Mouse (Mus musculus): ENCODE results near the gene Cdkl1.
A peak's percentile ranks its signal among the peaks of the same experiment; 100 is the strongest.

Gene Cdkl1

GRCm38 (mm10) chr12:69744138-69744537 lies 46.9 kb downstream of the Cdkl1 start:
- DNase-seq (ENCODE audit: low spot score) = no peak

GRCm38 (mm10) chr12:69741965-69742364 lies 49.1 kb downstream of the Cdkl1 start:
- no peak for DNase-seq (ENCODE audit: low spot score)

GRCm38 (mm10) chr12:69733923-69734322 lies 57.1 kb downstream of the Cdkl1 start:
- DNase-seq (ENCODE audit: low spot score) = no peak

- DNase-seq (ENCODE audit: low spot score) = no peak
Measured at GRCm38 (mm10) chr12:69733518-69733917, 57.5 kb downstream of the Cdkl1 start.

- no peak for DNase-seq (ENCODE audit: low spot score)
Measured at GRCm38 (mm10) chr12:69732221-69732620, 58.8 kb downstream of the Cdkl1 start.

- no peak for DNase-seq (ENCODE audit: low spot score)
Measured at GRCm38 (mm10) chr12:69730306-69730705, 60.8 kb downstream of the Cdkl1 start.

- no peak for DNase-seq (ENCODE audit: low spot score)
Measured at GRCm38 (mm10) chr12:69729246-69729645, 61.8 kb downstream of the Cdkl1 start.

- DNase-seq (ENCODE audit: low spot score) = peak; percentile 90
Measured at GRCm38 (mm10) chr12:69724711-69725460, 66.2 kb downstream of the Cdkl1 start, which contains the start of the genes L2hgdh and Atp5s. Gene L2hgdh (minus strand): TSS chr12:69724873. Gene Atp5s (plus strand): TSS chr12:69724950.

GRCm38 (mm10) chr12:69724018-69724710 lies 66.9 kb downstream of the Cdkl1 start:
- no peak for DNase-seq (ENCODE audit: low spot score)

GRCm38 (mm10) chr12:69723376-69723775 lies 67.7 kb downstream of the Cdkl1 start:
- no peak for DNase-seq (ENCODE audit: low spot score)

- no peak for DNase-seq (ENCODE audit: low spot score)
Measured at GRCm38 (mm10) chr12:69722857-69723256, 68.2 kb downstream of the Cdkl1 start.

GRCm38 (mm10) chr12:69713628-69714027 lies 77.4 kb downstream of the Cdkl1 start:
- DNase-seq (ENCODE audit: low spot score) = no peak

GRCm38 (mm10) chr12:69704799-69705458 lies 86.1 kb downstream of the Cdkl1 start:
- DNase-seq (ENCODE audit: low spot score) = no peak

- DNase-seq (ENCODE audit: low spot score) = no peak
Measured at GRCm38 (mm10) chr12:69698352-69698751, 92.7 kb downstream of the Cdkl1 start.

Measured in ovary, postnatal 10 days (tissue).